Mouse (Mus musculus) liver, embryonic 16.5 days (tissue): ENCODE measurements around the gene 4932438H23Rik. TPM values are rescaled to one million over a fixed set of nuclear protein-coding genes. Genes with fewer than 3 reads are reported as not detected.

Experiments
- ATAC-seq: fragments of 200-750 bp; cut with Nextera tagmentation; 2 replicates; pipeline ENCODE4 v1.8.0; 2017; ENCODE audit warnings: low read depth, mild to moderate bottlenecking, moderate number of reproducible peaks, moderate library complexity
- H3K27ac ChIP-seq: fragments of 300-500 bp; sonication (generic); 2 replicates; pipeline ENCODE4 v1.5.1; 2014; ENCODE audit warnings: mild to moderate bottlenecking, low read length
- H3K27me3 ChIP-seq: fragments of 300-500 bp; sonication (generic); 2 replicates; pipeline ENCODE4 v1.6.1; 2014; ENCODE audit warnings: low read depth, low read length, mixed read lengths; ENCODE audit not compliant: control insufficient read depth, insufficient read depth
- H3K36me3 ChIP-seq: fragments of 300-500 bp; sonication (generic); 2 replicates; pipeline ENCODE4 v1.6.1; 2014; ENCODE audit warnings: mild to moderate bottlenecking; ENCODE audit not compliant: control insufficient read depth, insufficient read depth
- H3K4me1 ChIP-seq: fragments of 300-500 bp; sonication (generic); 2 replicates; pipeline ENCODE4 v1.6.1; 2014; ENCODE audit warnings: low read depth, low read length, mixed read lengths; ENCODE audit not compliant: control insufficient read depth
- H3K4me2 ChIP-seq: fragments of 300-500 bp; sonication (generic); 2 replicates; pipeline ENCODE4 v1.6.1; 2014; ENCODE audit warnings: low read depth, low read length, mixed read lengths
- H3K4me3 ChIP-seq: fragments of 300-500 bp; sonication (generic); 2 replicates; pipeline ENCODE4 v1.5.1; 2014; ENCODE audit warnings: low read depth, mild to moderate bottlenecking, low read length
- H3K9ac ChIP-seq: fragments of 300-500 bp; sonication (generic); 2 replicates; pipeline ENCODE4 v1.6.1; 2014; ENCODE audit warnings: low read depth, low read length
- H3K9me3 ChIP-seq: fragments of 300-500 bp; sonication (generic); replicated peaks from 2 replicates; pipeline ENCODE4 v1.6.1; 2016; ENCODE audit warnings: low read length; ENCODE audit not compliant: control insufficient read depth
- WGBS: fragments of 180-500 bp; shearing (Covaris S2); extraction: QIAGEN DNeasy Blood & Tissue Kit; methylation state at CpG from one replicate; pipeline ENCODE4 v1.1.7; 2014; ENCODE audit not compliant: insufficient replicate concordance; 5-methylcytosine and 5-hydroxymethylcytosine counted together
- polyA plus RNA-seq: library from polyadenylated mRNA; unstranded; fragments of >200 nt; fragmentation: Nextera tagmentation; extraction: Ambion mirVana; gene quantifications from 2 replicates; pipeline ENCODE4 v1.2.1, GENCODE M21; 2015

4932438H23Rik gene
- polyA plus RNA-seq, 1 experiment from 2014 or later = not detected

GRCm38 (mm10) chr16:91011021-91011683, 83.8 kb downstream of the 4932438H23Rik start, which contains the start of gene Synj1:
Synj1 (minus strand) TSS chr16:91011308.
- peak; percentile 96 for ATAC-seq
- peaks cover 20% of the 10 kb centered on the region for H3K36me3 ChIP-seq
- peak within 1 kb of the TSS; percentile 99 for H3K4me3 ChIP-seq
- peak within 1 kb of the TSS; percentile 99 for H3K9ac ChIP-seq
- no peaks in the 10 kb centered on the region for H3K9me3 ChIP-seq
- H3K27ac ChIP-seq = peak within 1 kb of the TSS; percentile 95
- no peaks in the 10 kb centered on the region for H3K27me3 ChIP-seq
- H3K4me2 ChIP-seq = peak within 1 kb of the TSS; percentile 95
- H3K4me1 ChIP-seq = peaks cover 19% of the 10 kb centered on the region
- under 1% methylated on average over 65 of the region's 66 CpGs for WGBS

- Histone ChIP-seq H3K4me1 (peaks cover 19% of the 10 kb centered on the region), H3K9ac (peak overlapping the region; percentile 99), H3K27ac (peak overlapping the region; percentile 95), H3K36me3 (peaks cover 15% of the 10 kb centered on the region), H3K9me3 (no peaks in the 10 kb centered on the region), H3K4me3 (peak overlapping the region; percentile 99), H3K4me2 (peak overlapping the region; percentile 95), H3K27me3 (no peaks in the 10 kb centered on the region)
- 0% methylated on average over 42 of the region's 42 CpGs for WGBS
- ATAC-seq = peak; percentile 56
Measured at GRCm38 (mm10) chr16:91010581-91011020, 84.3 kb downstream of the 4932438H23Rik start.

- WGBS = under 1% methylated on average over 19 of the region's 19 CpGs
- H3K9me3 ChIP-seq = no peaks in the 10 kb centered on the region
- peak overlapping the region; percentile 99 for H3K9ac ChIP-seq
- H3K4me2 ChIP-seq = peak overlapping the region; percentile 95
- H3K4me1 ChIP-seq = peaks cover 22% of the 10 kb centered on the region
- H3K27ac ChIP-seq = peak overlapping the region; percentile 95
- no peak for ATAC-seq
- no peaks in the 10 kb centered on the region for H3K27me3 ChIP-seq
- H3K4me3 ChIP-seq = peak overlapping the region; percentile 99
- H3K36me3 ChIP-seq = peaks cover 10% of the 10 kb centered on the region
Measured at GRCm38 (mm10) chr16:91009942-91010529, 84.9 kb downstream of the 4932438H23Rik start.

- H3K36me3 ChIP-seq = no peaks in the 10 kb centered on the region; the same call in 1 of the 2 replicates
- whole genome bisulfite sequencing = 65% methylated on average over 4 of the region's 4 CpGs
- no peaks in the 10 kb centered on the region for H3K27me3 ChIP-seq
- H3K27ac ChIP-seq = no peak overlapping the region
- ATAC-seq = no peak
- H3K9ac ChIP-seq = no peak overlapping the region
- no peaks in the 10 kb centered on the region for H3K9me3 ChIP-seq
- H3K4me2 ChIP-seq = no peak overlapping the region
- H3K4me3 ChIP-seq = no peak overlapping the region
- H3K4me1 ChIP-seq = peaks cover 15% of the 10 kb centered on the region
Measured at GRCm38 (mm10) chr16:91004915-91005538, 89.9 kb downstream of the 4932438H23Rik start.

Other genes with a start within 250 kb of the 4932438H23Rik start
- gene Cfap298, start 160.0 kb downstream of the 4932438H23Rik start, polyA plus RNA-seq = 16.1 and 16.6 TPM in 2 replicates
- 20.4 and 23.8 TPM in 2 replicates for gene Synj1, start 83.8 kb downstream of the 4932438H23Rik start, polyA plus RNA-seq
- 15.4 and 18.3 TPM in 2 replicates for gene Paxbp1, start 50.6 kb downstream of the 4932438H23Rik start, polyA plus RNA-seq
- not detected in 2 replicates for gene Olig2, start 130.3 kb upstream of the 4932438H23Rik start, polyA plus RNA-seq
- gene Olig1, start 174.7 kb upstream of the 4932438H23Rik start, polyA plus RNA-seq = 0.05 and 0.07 TPM in 2 replicates